Mouse (Mus musculus) kidney, adult 2 months (tissue): ENCODE results near the gene Gm40193. TPM values are rescaled to one million over a fixed set of nuclear protein-coding genes. Genes with fewer than 3 reads are reported as not detected.

ENCODE experiments used
- DNase-seq: peaks from one replicate; pipeline ENCODE4 v3.0.0; 2021
- H3K27ac ChIP-seq: fragments of 200-500 bp; 2 replicates; pipeline ENCODE4 v1.5.1; 2012; ENCODE audit warnings: low read depth, low read length, control low read depth, inconsistent platforms; ENCODE audit not compliant: insufficient read depth
- H3K27me3 ChIP-seq: fragments of 200-500 bp; replicated peaks from 2 replicates; pipeline ENCODE4 v1.6.1; 2012; ENCODE audit warnings: mild to moderate bottlenecking, moderate library complexity, low read length, inconsistent platforms; ENCODE audit not compliant: control insufficient read depth, insufficient read depth
- H3K36me3 ChIP-seq: fragments of 200-500 bp; 2 replicates; pipeline ENCODE4 v1.6.1; 2012; ENCODE audit warnings: mild to moderate bottlenecking, moderate library complexity, low read length, inconsistent platforms; ENCODE audit not compliant: control insufficient read depth, insufficient read depth
- H3K4me1 ChIP-seq: fragments of 200-500 bp; 2 replicates; pipeline ENCODE4 v1.6.1; 2011; ENCODE audit warnings: low read length; ENCODE audit not compliant: control insufficient read depth, insufficient read depth
- H3K4me3 ChIP-seq: fragments of 200-500 bp; 2 replicates; pipeline ENCODE4 v1.5.1; 2011; ENCODE audit warnings: mild to moderate bottlenecking, low read depth, low read length, control low read depth; ENCODE audit not compliant: insufficient read depth
- CTCF ChIP-seq: fragments of 200-500 bp; conservative IDR thresholded peaks from 2 replicates; pipeline ENCODE4 v1.5.1; 2011; ENCODE audit warnings: low read depth, mild to moderate bottlenecking, control low read depth, low read length, moderate library complexity, mixed read lengths; ENCODE audit not compliant: insufficient read depth, insufficient read length
- POLR2A ChIP-seq: fragments of 200-500 bp; IDR thresholded peaks from one replicate; pipeline ENCODE4 v1.6.1; 2011; ENCODE audit warnings: low read depth, low read length, control low read depth
- WGBS: fragments of 180-500 bp; shearing (Covaris S2); methylation state at CpG from one replicate; pipeline ENCODE4 v1.1.7; 2018; 5-methylcytosine and 5-hydroxymethylcytosine counted together
- polyA plus RNA-seq: library from polyadenylated mRNA; depleted of rRNA; stranded (reverse); fragments of >200 nt; gene quantifications from 2 replicates; pipeline ENCODE4 v1.2.3, GENCODE M21; 2012; rRNA removed

The Gm40193 gene
- not detected in 2 replicates for polyA plus RNA-seq

DNA sequence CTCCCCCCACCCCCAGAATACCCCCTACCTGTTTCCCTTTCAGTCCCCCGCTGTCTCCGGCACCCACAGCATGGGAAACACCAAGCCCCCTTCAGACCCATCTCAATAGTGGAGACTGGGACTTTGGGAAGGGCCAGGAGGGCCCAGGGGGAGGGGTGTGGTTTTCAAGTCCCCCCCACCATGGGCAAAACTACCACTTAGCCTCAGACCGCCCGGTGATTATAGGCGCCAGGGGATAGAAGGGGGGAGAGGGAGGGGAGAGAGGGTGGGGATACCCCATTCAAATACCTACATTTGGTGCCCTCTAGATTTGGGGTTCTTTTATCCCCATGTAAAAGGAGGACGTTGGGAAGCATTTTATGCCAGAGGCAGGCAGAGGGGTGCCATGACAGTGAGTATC, at the start of gene Gm40193:
Gm40193 (minus strand) TSS at position 101 of the 400 bp plus-strand sequence.
- Histone ChIP-seq H3K27me3 (no peaks in the 10 kb centered on the region), H3K4me1 (no peaks in the 10 kb centered on the region), H3K27ac (no peak within 1 kb of the TSS), H3K4me3 (no peak within 1 kb of the TSS), H3K36me3 (no peaks in the 10 kb centered on the region)
- no peak for DNase-seq
- WGBS = 77% methylated on average over 6 of the region's 6 CpGs
- TF ChIP-seq CTCF (no peak), POLR2A (no peak)

DNA sequence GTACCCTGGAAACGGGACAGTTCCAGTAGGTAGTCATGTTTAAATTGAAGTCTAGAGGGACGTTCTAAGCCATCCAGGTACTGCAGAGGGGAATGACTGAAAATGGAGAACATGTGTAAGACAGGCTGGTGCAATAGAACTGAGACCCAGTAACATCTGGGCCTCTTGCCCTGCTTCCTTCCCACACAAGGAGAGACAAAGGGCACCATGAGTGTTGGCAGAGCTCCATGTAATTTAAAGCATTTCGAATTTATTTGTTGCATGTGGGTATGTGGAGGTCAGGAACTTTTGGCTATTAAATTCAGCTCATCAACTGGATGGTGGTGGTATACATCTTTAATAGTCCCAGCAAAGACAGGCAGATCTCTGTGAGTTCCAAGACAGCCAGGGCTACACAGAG, 49.5 kb upstream of the Gm40193 start:
- peaks cover 44% of the 10 kb centered on the region for H3K4me1 ChIP-seq
- WGBS = 21% methylated on average over 3 of the region's 3 CpGs
- no peaks in the 10 kb centered on the region for H3K27me3 ChIP-seq

DNA sequence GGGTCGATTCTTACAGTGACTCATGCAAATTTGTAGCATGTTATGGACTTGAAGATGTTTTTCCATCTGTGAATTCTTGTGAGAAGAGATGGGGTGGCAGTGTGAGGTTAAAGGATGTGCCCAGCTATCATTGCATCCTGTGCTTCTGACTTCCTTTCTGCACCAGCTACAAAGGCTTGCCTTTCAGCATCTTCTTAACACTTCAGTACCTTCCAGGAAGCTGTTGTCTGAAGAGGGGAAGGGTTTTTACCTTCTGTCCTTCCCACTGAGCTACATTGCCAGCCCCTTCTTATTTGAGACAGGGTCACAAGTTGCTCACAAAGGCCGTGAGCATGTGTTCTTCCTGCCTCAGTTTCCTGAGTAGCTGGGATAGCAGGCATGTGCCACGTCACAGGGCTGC, 48.2 kb upstream of the Gm40193 start:
- no peak for DNase-seq
- H3K36me3 ChIP-seq = no peaks in the 10 kb centered on the region
- TF ChIP-seq POLR2A = no peak
- H3K27ac ChIP-seq = no peak overlapping the region
- no peak overlapping the region for H3K4me3 ChIP-seq
- 67% methylated on average over 3 of the region's 3 CpGs for WGBS
- no peaks in the 10 kb centered on the region for H3K27me3 ChIP-seq
- peaks cover 40% of the 10 kb centered on the region for H3K4me1 ChIP-seq

More for the DNA sequence above, 49.5 kb upstream of the Gm40193 start:
- peak; percentile 19 for DNase-seq
- TF ChIP-seq CTCF = no peak
- TF ChIP-seq POLR2A = no peak
- Histone ChIP-seq H3K4me3 (no peak overlapping the region), H3K27ac (no peak overlapping the region), H3K36me3 (no peaks in the 10 kb centered on the region)

DNA sequence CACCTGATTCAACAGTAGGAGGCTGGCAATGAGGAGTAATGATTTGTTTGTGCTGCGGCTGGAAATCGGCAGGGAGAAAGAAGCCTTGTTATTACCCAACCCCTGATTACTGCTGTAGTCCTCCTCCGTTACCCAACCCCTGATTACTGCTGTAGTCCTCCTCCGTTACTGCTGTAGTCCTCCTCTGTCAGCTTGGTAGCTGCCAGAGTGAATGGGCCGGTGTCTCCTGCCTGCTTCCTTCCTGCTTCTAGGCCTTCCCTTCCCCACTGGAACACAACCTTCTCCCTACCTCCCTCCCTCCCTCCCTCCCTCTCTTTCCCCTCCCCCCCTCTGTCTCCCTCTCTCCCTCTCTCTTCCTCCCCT, 47.6 kb upstream of the Gm40193 start:
- Histone ChIP-seq H3K4me1 (peaks cover 35% of the 10 kb centered on the region), H3K27ac (no peak overlapping the region)
- 34% methylated on average over 5 of the region's 5 CpGs for WGBS

DNA sequence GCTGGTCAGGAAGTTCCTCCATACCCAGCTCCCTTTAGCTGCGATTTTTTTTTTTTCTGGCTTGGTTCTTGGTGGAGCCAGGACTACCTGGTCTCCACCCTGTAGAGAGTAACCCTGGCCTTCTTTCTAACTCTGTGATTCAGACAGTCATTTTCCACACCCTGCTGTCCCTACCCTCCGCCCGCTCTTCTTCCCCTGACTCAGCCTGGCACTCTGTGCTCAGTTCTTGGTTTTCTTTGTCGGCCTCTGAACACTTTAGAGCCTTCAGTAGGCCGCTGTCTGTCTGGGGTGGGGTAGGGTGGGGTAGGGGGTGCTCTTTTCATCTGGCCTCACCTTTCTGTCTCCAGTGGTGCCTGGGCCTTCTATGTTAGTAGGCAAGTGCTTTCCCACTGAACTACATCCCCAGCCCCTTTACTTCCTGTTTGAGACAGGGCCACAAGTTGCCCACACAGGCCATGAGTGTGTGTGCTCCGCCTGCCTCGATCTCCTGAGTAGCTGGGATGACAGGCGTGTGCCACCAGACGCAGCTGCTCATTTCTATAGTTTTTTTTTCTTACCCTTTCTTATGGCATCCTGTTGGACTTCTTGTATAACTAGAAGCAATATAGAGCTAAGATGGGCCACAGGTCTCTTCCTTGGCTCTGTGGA, 47.1 kb upstream of the Gm40193 start:
- WGBS = 71% methylated on average over 9 of the region's 9 CpGs
- no peak overlapping the region for H3K4me3 ChIP-seq
- TF ChIP-seq POLR2A (no peak), CTCF (no peak)
- no peak for DNase-seq
- H3K36me3 ChIP-seq = no peaks in the 10 kb centered on the region
- H3K27ac ChIP-seq = no peak overlapping the region
- peaks cover 36% of the 10 kb centered on the region for H3K4me1 ChIP-seq
- H3K27me3 ChIP-seq = no peaks in the 10 kb centered on the region

More for the DNA sequence above, 47.6 kb upstream of the Gm40193 start:
- Histone ChIP-seq H3K27me3 (no peaks in the 10 kb centered on the region), H3K36me3 (no peaks in the 10 kb centered on the region), H3K4me3 (no peak overlapping the region)
- TF ChIP-seq CTCF (no peak), POLR2A (no peak)
- no peak for DNase-seq

DNA sequence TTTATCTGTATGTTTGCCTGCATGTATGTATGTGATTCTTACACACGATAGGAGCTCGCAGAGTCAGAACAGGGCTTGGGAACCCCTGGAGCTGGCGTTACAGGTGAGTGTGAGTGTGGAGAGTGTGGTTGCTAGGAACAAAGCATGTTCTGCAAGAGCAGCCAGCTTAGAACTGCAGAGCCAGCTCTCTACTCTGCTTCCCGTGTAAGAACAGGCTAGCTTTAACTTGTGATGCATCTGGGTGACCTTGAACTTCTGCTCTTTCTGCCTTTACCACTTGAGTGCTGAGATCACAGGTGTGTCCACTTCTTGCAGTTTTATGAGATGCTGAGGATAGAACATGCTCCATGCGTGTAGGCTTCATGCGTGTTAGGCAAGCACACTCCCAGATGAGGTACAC, 46.2 kb upstream of the Gm40193 start:
- H3K4me1 ChIP-seq = peaks cover 36% of the 10 kb centered on the region
- no peak overlapping the region for H3K4me3 ChIP-seq
- no peaks in the 10 kb centered on the region for H3K27me3 ChIP-seq
- no peak for TF ChIP-seq CTCF
- H3K27ac ChIP-seq = no peak overlapping the region
- DNase-seq = no peak
- WGBS = 72% methylated on average over 6 of the region's 6 CpGs
- no peaks in the 10 kb centered on the region for H3K36me3 ChIP-seq

DNA sequence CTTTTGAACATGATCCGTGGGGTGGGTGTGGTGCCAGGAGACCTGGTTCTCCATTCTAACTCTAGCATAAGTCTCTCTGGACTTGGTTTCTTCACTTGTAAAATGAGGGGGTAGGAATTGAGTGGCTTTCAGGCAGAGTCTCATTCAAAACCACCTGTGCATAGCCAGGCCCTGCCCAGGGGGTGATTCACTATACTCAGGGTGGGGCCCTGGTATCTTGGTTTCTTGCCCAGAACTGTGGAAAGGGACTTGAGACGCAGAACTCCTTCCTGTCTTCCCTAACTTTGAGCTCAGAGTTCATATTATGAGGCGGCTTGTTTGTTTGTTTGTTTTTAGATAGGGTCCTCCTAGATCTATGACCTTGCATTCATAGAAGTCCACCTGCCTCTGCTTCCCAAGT, 44.5 kb upstream of the Gm40193 start:
- Histone ChIP-seq H3K4me1 (peaks cover 34% of the 10 kb centered on the region), H3K27ac (0 out of 2 replicates have a peak overlapping the region, but pooled peaks have one; percentile 7), H3K27me3 (no peaks in the 10 kb centered on the region), H3K4me3 (no peak overlapping the region), H3K36me3 (no peaks in the 10 kb centered on the region)
- 31% methylated on average over 3 of the region's 3 CpGs for WGBS
- TF ChIP-seq POLR2A (no peak), CTCF (no peak)
- DNase-seq = peak; percentile 43

GRCm38 (mm10) chr11:70573872-70574271, 41.1 kb upstream of the Gm40193 start:
- H3K27me3 ChIP-seq = no peaks in the 10 kb centered on the region
- no peaks in the 10 kb centered on the region for H3K36me3 ChIP-seq
- no peak for TF ChIP-seq CTCF
- no peak for TF ChIP-seq POLR2A
- H3K4me1 ChIP-seq = peaks cover 29% of the 10 kb centered on the region
- no peak overlapping the region for H3K27ac ChIP-seq
- no peak overlapping the region for H3K4me3 ChIP-seq
- DNase-seq = no peak
- WGBS = 74% methylated on average over 6 of the region's 6 CpGs
